Mouse (Mus musculus): ENCODE measurements around the gene Tmeff2. TPM values are rescaled to one million over a fixed set of nuclear protein-coding genes. Genes with fewer than 3 reads are reported as not detected.

The Tmeff2 gene
- total RNA-seq, 2 experiments from 2014 or later = 6.6 to 9.3 TPM

- DNase-seq = no peak
Observed at GRCm38 (mm10) chr1:50980591-50980990, 80.1 kb downstream of the Tmeff2 start.

DNA sequence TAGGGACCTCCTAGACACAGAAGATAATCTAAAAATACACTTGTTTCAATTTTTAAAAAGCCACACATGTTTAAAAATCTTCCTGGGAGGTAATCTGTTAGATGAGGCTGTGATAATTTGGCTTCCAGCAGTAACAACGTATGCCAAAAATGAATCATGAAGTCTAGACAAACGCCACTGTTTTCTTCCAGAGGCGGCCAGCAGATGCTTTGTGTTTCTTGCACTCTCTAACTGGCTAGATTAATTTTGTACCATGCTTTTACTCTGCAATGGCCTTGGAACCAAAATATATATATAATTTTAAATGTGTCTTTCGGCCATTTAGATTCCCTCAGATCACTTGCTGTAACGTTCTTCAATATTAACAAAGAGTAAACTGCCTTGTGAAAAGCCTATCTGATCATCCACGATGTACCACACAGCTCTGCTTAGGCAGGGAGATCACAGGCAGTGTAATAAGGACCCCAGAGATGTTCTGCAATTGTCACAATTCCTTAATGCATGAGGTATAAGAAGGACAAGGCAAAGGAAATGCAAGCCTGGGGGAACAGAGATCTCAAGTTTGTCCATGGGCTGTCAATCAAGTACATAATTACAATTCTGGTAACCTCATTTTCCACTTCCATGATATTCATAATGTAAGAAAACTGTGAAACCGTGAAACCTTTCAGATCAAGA, 80.8 kb downstream of the Tmeff2 start:
- DNase-seq = no peak

GRCm38 (mm10) chr1:50990661-50991060, 90.2 kb downstream of the Tmeff2 start:
- no peak for DNase-seq

DNA sequence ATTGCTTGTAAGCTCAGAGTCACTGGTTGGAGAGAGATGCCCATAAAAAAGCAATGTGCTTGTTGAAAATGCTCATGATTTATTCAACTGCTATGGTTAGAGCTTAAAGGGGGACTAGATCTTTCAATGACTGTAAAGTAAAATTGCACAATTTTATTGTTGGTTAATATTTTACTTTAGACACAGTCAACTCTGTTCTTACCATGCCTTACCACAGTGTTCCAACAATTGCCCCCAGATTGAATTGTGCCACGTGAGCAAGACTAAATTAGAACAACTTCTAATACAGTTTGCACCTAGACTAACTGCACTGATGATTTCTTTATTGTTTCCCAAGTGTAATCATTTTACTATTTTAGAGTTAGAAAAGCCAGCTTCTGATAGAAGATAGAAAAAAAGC, 94.1 kb downstream of the Tmeff2 start:
- DNase-seq = no peak

DNA sequence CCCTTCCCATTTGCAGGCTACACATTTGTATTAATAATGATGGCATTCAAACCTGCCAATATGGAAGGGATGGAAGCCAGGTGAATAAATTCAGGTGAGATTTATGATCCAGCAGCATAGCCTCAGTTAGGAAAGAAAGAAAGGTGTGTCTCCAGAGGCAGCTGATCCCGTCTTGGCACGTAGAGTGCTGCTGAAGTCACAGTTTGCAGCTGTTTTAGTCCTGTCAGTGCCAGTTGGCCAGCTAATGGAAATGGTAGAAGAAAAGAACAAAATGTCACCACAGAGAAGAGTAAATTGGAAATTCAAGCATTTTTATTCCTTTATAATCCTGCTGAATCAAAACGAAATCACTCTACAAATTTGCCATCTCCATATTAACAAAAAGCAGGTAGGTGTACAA, 99.3 kb downstream of the Tmeff2 start:
- DNase-seq = no peak

DNA sequence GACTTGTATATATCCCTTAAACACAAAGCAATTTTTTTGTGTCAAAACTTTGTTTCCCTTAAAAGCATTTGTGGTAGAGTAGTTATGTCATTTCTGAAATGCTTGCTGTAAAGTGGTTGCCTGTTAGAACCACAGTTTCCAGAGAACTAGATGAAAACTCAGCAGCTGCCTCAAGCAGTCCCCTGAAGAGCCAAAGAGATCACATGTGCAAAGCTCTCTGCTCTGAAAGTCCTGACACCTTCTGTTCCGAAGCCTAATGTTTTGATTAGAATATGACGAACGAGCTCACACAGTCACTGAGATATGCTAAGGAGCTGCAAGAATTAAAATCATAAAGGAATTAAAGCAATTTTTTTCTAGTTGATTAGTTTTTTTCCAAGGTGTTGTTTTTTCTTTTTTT, 107.9 kb downstream of the Tmeff2 start:
- no peak for DNase-seq

DNA sequence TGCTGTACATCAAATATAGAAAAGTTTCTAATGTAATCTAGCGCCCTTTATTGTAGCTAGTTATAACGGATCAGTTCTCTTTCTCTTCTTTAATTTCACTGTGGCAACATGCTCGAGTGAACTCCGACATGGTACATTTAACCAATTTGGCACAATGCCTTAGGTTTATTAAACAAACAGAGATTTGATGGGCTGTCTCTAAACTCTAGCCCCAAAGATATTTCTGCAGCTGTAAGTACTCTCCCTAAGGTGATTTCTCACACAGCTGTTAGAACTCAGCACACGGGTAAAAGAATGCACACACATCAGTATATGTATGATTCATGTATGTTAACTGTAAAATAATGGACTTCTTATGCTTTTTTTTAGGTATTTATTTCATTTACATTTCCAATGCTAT, 139.8 kb downstream of the Tmeff2 start:
- no peak for DNase-seq

DNA sequence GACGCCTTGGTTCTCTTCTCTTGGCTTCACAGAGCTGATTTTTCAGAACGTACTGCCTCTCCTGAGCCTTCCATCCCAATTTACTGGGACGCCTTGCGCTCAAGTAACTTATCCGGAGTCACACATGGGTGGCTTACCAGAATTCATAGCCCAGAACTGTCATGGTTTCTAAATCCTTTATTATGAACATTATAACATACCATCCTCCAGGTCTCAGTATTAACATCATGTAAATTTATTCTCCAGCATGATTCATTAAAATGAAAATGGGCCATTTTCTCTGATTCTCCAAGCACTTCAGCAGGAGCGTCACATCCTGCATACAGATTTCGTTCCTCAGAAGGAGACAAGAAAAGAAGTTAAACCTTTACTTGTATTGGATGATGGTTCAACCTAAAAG, 144.4 kb downstream of the Tmeff2 start:
- no peak for DNase-seq

- no peak for DNase-seq
Observed at GRCm38 (mm10) chr1:51064549-51064948, 164.1 kb downstream of the Tmeff2 start.

GRCm38 (mm10) chr1:51065652-51066051, 165.2 kb downstream of the Tmeff2 start:
- DNase-seq = no peak

DNA sequence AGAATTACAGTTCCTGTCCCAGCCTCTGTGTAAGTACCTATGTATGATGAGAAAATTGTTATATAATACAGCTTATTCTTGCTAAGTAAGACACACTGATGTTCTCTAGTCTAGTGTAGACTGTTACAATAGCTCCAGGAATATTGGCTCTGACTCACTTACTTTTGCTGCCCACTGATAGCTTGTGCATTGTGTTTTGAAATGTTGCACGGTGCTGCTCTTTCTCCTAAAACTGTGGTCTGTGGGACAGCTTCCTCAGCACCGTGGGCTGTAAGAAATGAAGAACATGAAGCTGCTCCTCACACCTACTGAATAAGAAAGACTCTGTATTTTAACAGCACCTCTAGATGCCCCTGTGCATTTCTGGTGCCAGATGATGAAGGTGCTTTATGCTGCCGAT, 168.4 kb downstream of the Tmeff2 start:
- DNase-seq = no peak

DNA sequence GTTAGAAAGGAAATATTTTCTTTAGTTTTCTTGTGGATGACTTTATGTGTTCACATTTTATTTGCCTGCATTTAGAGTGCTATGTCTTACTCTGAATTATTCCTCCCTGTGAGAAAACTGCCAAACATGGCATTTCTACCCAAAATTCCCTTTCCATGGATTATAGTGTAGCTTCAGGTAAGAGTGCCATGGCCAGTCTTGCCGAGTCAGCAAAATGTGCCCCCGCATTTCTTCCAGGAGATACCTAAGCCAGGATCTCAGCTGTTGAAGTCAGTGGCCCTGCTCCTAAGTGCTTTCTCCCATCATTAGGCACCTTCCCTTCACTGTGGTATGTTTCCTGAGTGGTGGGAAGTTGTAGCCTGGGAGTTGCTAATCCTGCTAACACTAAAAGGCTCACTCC, 168.8 kb downstream of the Tmeff2 start:
- DNase-seq = no peak

- no peak for DNase-seq
Observed at GRCm38 (mm10) chr1:51074076-51074475, 173.6 kb downstream of the Tmeff2 start.

GRCm38 (mm10) chr1:51075785-51076771, 175.6 kb downstream of the Tmeff2 start:
- DNase-seq = no peak

GRCm38 (mm10) chr1:51088921-51089320, 188.5 kb downstream of the Tmeff2 start:
- no peak for DNase-seq

GRCm38 (mm10) chr1:51089803-51090202, 189.4 kb downstream of the Tmeff2 start:
- no peak for DNase-seq

DNA sequence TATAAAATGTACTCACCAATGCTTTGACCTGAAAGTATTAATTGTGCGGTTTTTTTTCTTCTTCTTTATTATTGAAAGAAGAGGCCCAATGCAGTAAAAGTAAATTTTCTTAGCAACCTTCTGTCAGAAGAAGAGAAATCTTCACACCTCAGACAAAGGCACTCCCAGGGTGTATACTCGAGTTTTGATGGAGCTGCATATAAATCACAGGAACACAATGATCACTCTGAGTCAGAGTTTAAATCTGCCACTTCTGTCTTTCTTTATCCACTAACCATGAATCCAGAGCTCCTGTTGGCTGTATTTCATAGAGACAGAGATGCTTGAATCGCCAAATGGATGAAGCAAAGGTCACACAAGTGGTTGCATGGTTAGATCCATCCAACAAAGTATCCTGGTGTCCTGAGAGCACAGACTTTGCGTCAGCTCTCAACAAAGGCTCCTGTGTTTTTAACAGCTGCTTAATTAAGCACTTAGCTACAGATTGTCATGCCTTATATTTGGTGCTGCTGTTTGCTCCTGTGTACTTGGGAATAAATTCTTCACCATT, 189.8 kb downstream of the Tmeff2 start:
- DNase-seq = no peak

DNA sequence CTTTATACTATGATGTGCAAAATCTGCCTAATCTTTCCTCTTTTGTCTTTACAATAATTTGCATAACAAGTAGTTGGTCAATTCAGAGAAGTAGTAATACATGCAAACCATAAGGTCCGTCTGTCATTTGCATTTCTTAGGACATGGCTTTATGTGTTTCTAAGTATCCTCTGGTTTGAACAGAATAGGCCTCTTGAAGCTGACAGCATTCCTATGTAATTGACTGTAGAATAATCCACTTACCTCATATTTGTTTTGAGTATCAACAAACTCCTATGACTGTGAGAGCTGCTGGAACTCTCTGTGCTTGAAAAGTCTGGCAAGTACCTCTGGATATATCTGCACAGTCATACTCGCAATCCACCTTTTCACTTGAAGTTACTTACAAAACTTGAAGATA, 194.3 kb downstream of the Tmeff2 start:
- no peak for DNase-seq

DNA sequence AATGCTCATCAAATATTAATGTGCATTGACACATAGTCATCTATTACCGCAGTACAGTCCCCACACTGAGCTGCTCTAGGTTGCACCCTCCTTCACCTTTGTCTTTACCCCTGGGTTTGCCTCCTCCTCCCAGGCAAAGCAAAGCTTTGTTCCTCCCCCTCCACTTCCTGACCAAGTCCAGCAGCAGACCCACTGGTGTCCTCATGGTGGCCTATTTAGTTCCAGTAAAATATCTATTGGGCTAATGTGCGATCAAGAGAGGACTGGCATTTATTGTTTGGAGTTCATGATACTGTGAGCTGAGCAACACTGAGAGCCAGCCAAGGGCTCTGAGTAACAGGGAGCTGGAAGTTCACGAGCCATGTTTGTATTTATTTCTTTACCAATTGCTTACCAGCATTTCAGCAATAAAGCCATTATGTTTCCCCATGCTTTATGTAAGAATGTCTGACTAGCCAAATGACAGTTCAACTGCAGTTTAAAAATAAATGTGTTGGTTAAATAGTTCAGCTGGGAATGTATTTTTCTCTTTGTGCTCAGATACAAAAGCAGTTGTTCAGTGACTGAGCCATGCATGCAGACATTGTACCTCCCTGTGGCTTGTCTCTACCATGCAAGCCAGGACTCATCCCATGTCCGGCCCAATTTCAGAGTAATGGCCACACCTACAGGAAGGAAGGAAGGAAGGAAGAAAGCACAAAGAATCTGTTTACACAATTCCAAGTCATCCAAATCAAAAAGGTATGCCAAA, 196.6 kb downstream of the Tmeff2 start:
- no peak for DNase-seq

DNA sequence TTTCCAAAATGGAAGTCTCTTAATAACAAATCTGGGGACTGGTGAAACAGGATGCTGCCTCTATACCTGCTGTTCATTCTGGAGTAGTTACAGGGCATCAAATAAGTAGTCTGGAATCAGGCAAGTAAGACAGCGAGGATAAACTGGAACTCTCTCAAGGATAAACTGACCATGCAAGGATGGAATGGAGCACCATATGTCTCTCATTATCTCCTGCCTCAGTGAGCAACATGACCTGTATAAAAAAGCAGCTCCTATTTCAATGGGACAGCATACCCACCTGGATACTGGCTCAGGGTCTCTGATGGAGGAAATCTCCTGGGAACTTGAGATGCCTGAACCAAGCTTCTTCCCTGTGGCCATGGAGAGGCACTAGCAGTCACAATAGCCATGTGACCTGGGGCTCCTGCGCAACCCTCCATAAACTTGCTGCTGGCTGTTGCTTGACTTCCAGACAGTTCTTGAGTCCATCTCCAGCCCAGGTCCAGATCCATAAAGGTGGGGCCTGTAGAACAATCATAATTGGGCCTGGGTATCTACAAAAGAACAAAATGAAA, 200.7 kb downstream of the Tmeff2 start:
- DNase-seq = no peak

GRCm38 (mm10) chr1:51104698-51105097, 204.3 kb downstream of the Tmeff2 start:
- DNase-seq = no peak

DNA sequence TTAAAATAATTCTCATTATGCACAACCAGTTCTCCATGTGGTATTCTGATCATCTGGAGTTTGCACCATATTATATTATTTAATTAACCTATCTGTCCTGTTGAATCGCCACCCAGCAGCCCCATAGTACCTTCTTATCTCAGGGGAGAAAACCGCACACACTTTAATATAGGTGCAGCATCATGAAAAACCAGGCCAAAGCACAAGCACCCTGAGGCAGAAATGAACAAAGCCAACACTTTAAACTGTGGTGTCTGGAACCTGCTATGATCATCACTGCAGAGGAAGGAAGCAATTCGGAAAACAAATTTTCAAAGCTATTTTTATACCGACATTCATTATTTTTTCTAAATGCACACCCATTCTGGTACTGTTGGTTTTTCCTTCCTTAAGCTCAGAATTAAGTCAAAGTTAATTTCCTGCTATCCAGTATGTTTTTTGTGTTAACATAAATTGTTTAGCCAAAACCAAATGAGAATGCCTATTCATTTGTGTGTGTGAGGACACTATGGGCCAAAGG, 206.0 kb downstream of the Tmeff2 start:
- DNase-seq = no peak
